Mouse (Mus musculus): ENCODE results near the gene Tex44. TPM values are rescaled to one million over a fixed set of nuclear protein-coding genes. Genes with fewer than 3 reads are reported as not detected.

Tex44 gene
- polyA plus RNA-seq, 1 experiment from 2014 or later = not detected

DNA sequence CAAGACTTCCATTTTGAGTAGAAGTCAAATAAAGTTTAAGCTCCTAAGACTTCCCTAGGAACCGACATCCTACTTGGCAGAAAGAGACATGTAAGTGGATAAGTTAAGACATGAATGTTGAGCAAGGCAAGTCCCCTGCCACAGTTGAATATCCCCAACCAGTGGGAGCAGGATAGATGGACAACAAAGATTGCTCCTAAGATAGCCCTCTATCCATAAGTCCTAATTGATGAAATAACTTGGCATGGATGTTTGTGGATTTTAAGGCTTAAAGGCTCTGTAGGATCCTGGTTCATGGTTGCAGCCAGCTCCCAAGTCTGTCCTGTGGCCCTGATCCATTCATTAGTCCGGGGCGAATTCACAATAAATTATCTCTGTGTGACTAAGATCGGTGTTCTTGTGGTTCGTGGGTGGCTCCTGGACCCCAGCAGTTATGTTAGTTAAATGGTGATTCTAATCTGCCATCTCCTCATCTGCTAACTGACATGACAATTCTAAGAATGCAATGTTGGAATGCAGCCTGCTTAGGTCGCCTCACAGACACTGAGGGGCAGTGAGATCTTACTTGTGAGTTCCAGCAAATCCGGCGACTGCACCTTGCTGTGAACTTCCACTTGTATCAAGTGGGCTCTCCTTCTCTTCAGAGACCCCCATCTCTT is 25.9 kb upstream of the Tex44 start:
- H3K9me3 ChIP-seq = no peaks in the 10 kb centered on the region

DNA sequence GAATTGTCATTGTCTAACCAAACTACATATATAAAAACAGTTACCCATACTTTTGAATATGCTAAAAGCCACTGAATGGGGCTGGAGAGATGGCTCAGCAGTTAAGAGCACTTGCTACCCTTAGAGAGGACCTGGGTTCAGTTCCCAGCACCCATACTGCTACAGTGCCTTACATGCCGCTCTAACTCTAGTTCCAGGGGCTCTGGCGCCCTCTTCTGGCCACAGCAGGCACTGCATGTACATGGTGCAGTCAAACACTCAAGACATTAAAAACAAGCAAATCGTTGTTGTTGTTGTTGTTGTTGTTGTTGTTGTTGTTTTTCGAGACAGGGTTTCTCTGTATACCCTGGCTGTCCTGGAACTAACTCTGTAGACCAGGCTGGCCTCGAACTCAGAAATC is 21.3 kb upstream of the Tex44 start:
- Histone ChIP-seq H3K4me1 (peaks cover 3% of the 10 kb centered on the region; the same call in 1 of the 2 replicates), H3K36me3 (no peaks in the 10 kb centered on the region), H3K4me2 (no peak overlapping the region), H3K27ac (no peak overlapping the region), H3K27me3 (no peaks in the 10 kb centered on the region), H3K9me3 (no peaks in the 10 kb centered on the region), H3K4me3 (no peak overlapping the region), H3K9ac (no peak overlapping the region)
- no peak for ATAC-seq (ENCODE audit: insufficient number of reproducible peaks, low FRiP score, low TSS enrichment, low read depth)
- WGBS = 62% methylated on average over 5 of the region's 5 CpGs

More for the DNA sequence above, 25.9 kb upstream of the Tex44 start:
- H3K27me3 ChIP-seq = no peaks in the 10 kb centered on the region
- WGBS = 62% methylated on average over 8 of the region's 8 CpGs
- no peak overlapping the region for H3K9ac ChIP-seq
- no peak overlapping the region for H3K4me3 ChIP-seq
- ATAC-seq (ENCODE audit: insufficient number of reproducible peaks, low FRiP score, low TSS enrichment, low read depth) = no peak
- no peaks in the 10 kb centered on the region for H3K36me3 ChIP-seq
- no peak overlapping the region for H3K27ac ChIP-seq
- no peak overlapping the region for H3K4me2 ChIP-seq
- H3K4me1 ChIP-seq = peaks cover 4% of the 10 kb centered on the region

DNA sequence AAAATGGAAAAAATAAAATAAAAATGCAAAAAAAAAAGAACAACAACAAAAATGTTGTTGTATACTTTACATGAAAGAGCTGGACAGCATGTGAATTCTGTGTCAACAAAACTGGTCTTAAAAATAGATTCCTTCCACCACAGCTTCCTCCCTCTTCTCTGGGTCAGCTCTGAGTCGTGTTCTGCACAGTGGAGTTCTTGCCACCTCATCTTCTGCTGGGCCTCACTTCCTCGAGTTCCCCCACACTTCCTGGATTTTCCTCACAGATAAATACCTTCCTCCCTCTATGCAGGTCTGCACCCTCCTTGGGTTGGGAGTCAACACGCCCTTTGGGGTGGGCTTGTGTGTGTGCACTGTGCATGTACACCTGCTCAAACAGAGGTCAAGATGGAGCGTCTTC is 19.8 kb upstream of the Tex44 start:
- WGBS = 71% methylated on average over 4 of the region's 4 CpGs
- H3K9ac ChIP-seq = no peak overlapping the region
- no peaks in the 10 kb centered on the region for H3K27me3 ChIP-seq
- 0 out of 2 replicates have a peak, but pooled peaks cover 3% of the 10 kb centered on the region for H3K4me1 ChIP-seq
- H3K9me3 ChIP-seq = no peaks in the 10 kb centered on the region
- no peak; the same call in 1 of the 2 replicates for ATAC-seq (ENCODE audit: insufficient number of reproducible peaks, low FRiP score, low TSS enrichment, low read depth)
- H3K4me2 ChIP-seq = no peak overlapping the region
- H3K4me3 ChIP-seq = no peak overlapping the region
- H3K36me3 ChIP-seq = no peaks in the 10 kb centered on the region
- H3K27ac ChIP-seq = no peak overlapping the region

DNA sequence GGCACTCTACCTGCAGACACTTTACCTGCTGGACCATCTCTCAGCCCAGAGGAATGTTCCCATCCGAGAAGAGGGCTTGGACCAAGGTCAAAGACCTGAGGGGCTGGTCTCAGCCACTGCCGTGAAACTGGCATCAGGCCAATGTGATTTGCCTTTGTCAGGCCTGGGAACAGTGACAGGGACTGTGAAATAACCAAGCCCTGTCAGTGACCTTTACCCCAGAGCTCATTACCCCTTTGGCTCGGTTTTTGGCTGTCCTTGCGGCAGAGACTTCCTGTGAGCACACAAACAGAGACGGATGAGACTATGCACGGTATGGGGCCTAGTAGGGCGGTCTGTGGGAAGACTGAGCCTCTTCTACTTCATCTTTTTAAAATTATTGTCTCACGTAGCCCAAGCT is 19.2 kb upstream of the Tex44 start:
- no peak for ATAC-seq (ENCODE audit: insufficient number of reproducible peaks, low FRiP score, low TSS enrichment, low read depth)
- no peaks in the 10 kb centered on the region for H3K36me3 ChIP-seq
- no peaks in the 10 kb centered on the region for H3K9me3 ChIP-seq
- H3K4me3 ChIP-seq = no peak overlapping the region
- H3K27ac ChIP-seq = no peak overlapping the region
- no peak overlapping the region for H3K4me2 ChIP-seq
- H3K4me1 ChIP-seq = 0 out of 2 replicates have a peak, but pooled peaks cover 3% of the 10 kb centered on the region
- H3K27me3 ChIP-seq = no peaks in the 10 kb centered on the region
- no peak overlapping the region for H3K9ac ChIP-seq
- WGBS = 67% methylated on average over 8 of the region's 8 CpGs

DNA sequence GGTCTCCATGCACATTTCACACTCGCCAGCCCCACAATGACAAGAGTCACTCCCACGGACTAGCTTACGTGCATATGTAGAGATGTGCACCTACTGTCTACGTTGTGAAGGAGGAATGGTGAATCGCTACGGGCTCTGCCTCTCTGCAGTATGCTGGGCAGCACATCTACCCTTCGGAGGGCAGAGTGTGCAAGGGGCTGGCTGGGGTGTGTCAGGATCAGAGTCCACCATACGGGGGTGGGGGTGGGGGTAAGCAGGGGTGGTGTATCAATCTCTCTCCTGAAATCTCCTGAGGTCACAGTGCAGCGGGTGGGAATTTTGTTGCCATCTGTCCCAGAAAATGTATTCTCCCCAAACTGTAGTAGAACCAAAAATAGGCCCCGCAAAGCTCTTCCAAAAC is 17.6 kb upstream of the Tex44 start:
- H3K4me1 ChIP-seq = 0 out of 2 replicates have a peak, but pooled peaks cover 3% of the 10 kb centered on the region
- no peaks in the 10 kb centered on the region for H3K36me3 ChIP-seq
- H3K4me3 ChIP-seq = no peak overlapping the region
- peak overlapping the region; percentile 18; the same call in 1 of the 2 replicates for H3K27ac ChIP-seq
- H3K27me3 ChIP-seq = no peaks in the 10 kb centered on the region
- H3K4me2 ChIP-seq = no peak overlapping the region
- 83% methylated on average over 10 of the region's 10 CpGs for WGBS
- H3K9me3 ChIP-seq = no peaks in the 10 kb centered on the region
- no peak overlapping the region for H3K9ac ChIP-seq
- no peak for ATAC-seq (ENCODE audit: insufficient number of reproducible peaks, low FRiP score, low TSS enrichment, low read depth)

DNA sequence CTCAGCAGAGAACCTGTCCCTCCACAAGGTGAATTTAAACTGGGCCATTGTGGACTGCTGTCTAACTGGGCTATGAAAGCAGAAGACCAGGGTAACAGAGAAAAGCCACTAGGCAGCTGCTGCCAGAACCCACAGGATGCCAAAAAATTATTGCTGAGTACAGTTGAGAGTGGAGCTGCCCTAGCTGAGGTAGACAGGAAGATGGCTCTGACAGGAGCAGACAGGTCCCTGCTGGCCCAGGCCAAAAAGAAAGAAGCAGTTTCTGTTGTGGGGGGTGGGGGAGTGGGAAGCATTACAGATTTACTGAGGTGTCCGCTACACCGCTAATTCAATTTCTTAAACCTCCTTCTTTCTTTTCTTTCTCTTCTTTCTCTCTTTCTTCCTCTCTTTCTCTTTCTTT is 16.7 kb upstream of the Tex44 start:
- Histone ChIP-seq H3K4me3 (no peak overlapping the region), H3K4me1 (0 out of 2 replicates have a peak, but pooled peaks cover 3% of the 10 kb centered on the region), H3K36me3 (no peaks in the 10 kb centered on the region), H3K9ac (no peak overlapping the region), H3K9me3 (no peaks in the 10 kb centered on the region), H3K27me3 (no peaks in the 10 kb centered on the region), H3K4me2 (no peak overlapping the region), H3K27ac (no peak overlapping the region)
- no peak for ATAC-seq (ENCODE audit: insufficient number of reproducible peaks, low FRiP score, low TSS enrichment, low read depth)
- WGBS = 84% methylated on average over 2 of the region's 2 CpGs

DNA sequence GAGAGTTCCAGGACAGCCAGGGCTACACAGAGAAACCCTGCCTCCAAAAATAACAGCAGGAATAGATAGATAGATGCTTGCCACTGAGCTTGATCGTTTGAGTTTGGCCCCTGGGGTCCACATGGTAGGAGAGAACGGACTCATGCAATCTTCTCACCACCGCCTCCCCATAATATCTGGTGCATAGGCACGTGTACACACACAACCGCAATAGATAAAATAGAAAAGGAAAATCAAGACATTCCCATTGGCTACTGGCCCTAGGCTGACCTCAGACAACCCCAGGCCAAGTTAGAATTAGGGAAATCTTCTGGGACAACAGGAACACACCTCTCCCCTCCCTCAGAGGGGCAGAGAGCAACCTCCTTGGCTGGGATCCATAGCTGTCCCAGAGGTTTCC is 11.4 kb upstream of the Tex44 start:
- WGBS = 83% methylated on average over 5 of the region's 5 CpGs
- Histone ChIP-seq H3K4me1 (no peaks in the 10 kb centered on the region), H3K4me3 (no peak overlapping the region), H3K27me3 (no peaks in the 10 kb centered on the region), H3K27ac (no peak overlapping the region), H3K9me3 (no peaks in the 10 kb centered on the region), H3K9ac (no peak overlapping the region), H3K36me3 (no peaks in the 10 kb centered on the region), H3K4me2 (no peak overlapping the region)
- no peak for ATAC-seq (ENCODE audit: insufficient number of reproducible peaks, low FRiP score, low TSS enrichment, low read depth)

DNA sequence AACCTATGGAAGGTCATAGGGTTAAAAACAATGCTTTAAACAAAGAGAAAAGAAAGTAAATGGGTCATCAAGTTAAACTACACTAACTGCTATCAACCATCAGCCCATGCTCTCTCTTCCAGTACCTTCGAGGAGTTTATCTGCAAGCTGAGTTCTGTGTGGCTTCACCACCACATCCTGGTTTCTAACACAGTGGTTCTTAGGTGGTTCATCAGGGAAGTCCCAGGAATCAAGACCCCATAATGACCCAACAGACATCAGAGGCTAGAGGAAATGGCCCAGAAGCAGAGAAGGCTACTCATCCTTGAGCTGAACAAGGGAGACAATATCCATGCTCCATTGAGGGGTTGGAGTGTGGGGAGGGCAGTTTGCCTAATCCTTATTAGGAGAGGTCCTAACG is 11.0 kb upstream of the Tex44 start:
- Histone ChIP-seq H3K36me3 (no peaks in the 10 kb centered on the region), H3K9me3 (no peaks in the 10 kb centered on the region), H3K9ac (no peak overlapping the region), H3K27ac (no peak overlapping the region), H3K4me1 (no peaks in the 10 kb centered on the region), H3K4me2 (no peak overlapping the region), H3K27me3 (no peaks in the 10 kb centered on the region), H3K4me3 (no peak overlapping the region)
- ATAC-seq (ENCODE audit: insufficient number of reproducible peaks, low FRiP score, low TSS enrichment, low read depth) = no peak
- 75% methylated on average over 2 of the region's 2 CpGs for WGBS

DNA sequence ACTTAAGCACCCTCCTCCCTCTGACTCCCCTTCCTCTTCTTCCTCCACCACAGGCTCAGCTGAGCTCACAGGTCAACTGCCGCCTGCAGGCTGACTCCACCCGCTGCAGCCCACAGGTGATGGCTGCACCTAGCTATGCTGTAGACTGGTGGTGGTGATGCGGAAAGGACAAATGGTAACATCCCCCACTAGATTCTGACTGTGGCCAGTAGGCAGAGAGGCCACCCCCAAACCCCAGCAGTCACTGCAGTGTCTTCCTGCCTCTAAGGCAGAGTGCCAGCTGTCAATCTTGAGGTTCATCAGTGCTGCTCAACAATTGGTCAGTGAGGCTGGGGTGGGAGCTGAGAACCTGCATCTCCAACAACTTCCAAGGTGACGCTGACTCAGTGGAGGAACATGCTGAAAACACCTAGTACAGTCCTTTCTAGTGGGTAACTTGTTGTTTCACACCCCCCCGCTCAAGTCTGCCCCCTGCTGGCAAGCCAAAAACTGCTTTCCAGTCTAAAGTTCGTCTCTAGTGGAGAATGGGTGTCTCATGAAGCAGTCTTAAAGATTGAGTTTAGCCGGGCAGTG is 10.4 kb upstream of the Tex44 start:
- no peaks in the 10 kb centered on the region for H3K36me3 ChIP-seq
- no peak for ATAC-seq (ENCODE audit: insufficient number of reproducible peaks, low FRiP score, low TSS enrichment, low read depth)
- H3K27me3 ChIP-seq = no peaks in the 10 kb centered on the region
- no peak overlapping the region for H3K27ac ChIP-seq
- H3K4me2 ChIP-seq = no peak overlapping the region
- 61% methylated on average over 7 of the region's 7 CpGs for WGBS
- H3K9me3 ChIP-seq = no peaks in the 10 kb centered on the region
- H3K4me3 ChIP-seq = no peak overlapping the region
- no peak overlapping the region for H3K9ac ChIP-seq
- peaks cover 1% of the 10 kb centered on the region; the same call in 1 of the 2 replicates for H3K4me1 ChIP-seq

DNA sequence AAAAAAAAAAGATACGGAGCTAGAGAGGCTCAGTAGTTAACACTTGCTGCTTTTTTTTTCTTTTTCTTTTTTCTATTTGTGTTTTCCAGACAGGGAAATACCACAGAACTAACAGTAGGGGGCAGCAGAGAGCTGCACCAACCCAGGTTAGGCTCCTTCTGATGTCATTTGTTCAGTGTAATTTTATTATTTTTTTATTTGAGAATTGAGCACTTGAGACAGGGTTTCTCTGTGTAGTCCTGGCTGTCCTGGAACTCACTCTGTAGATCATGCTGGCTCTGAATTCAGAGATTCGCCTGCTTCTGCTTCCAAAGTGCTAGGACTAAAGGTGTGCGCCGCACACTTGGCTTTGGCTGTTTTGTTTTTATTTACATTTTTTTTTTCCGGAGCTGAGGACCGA is 9.8 kb upstream of the Tex44 start:
- Histone ChIP-seq H3K4me3 (no peak overlapping the region), H3K27ac (no peak overlapping the region), H3K4me1 (peaks cover 7% of the 10 kb centered on the region; the same call in 1 of the 2 replicates), H3K9ac (no peak overlapping the region), H3K27me3 (no peaks in the 10 kb centered on the region), H3K4me2 (no peak overlapping the region), H3K36me3 (no peaks in the 10 kb centered on the region), H3K9me3 (no peaks in the 10 kb centered on the region)
- ATAC-seq (ENCODE audit: insufficient number of reproducible peaks, low FRiP score, low TSS enrichment, low read depth) = no peak
- WGBS = 67% methylated on average over 6 of the region's 6 CpGs

DNA sequence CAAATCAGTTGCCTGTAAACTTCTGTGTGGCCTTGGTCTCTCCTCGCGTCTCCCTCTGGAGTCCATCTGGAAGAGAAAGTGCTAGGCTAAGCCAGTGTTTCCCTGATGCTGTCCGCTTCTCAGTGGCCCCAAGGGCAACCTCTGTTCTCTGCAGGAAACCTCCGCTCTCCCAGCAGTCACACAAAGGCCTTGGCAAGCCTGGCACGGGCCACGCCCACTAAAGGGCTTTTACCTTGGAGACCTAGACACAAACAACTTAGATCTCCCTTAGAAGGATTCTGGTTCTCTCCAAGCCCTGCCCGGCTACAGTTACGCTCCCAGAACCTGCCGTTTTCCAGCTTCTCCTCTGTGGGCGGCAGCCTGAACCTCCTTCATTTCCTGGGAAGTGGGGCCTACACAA is 5.1 kb upstream of the Tex44 start:
- no peak overlapping the region for H3K9ac ChIP-seq
- ATAC-seq (ENCODE audit: insufficient number of reproducible peaks, low FRiP score, low TSS enrichment, low read depth) = no peak
- H3K4me2 ChIP-seq = no peak overlapping the region
- no peaks in the 10 kb centered on the region for H3K27me3 ChIP-seq
- 31% methylated on average over 10 of the region's 10 CpGs for WGBS
- H3K4me1 ChIP-seq = peaks cover 11% of the 10 kb centered on the region; the same call in 1 of the 2 replicates
- H3K36me3 ChIP-seq = no peaks in the 10 kb centered on the region
- H3K27ac ChIP-seq = peak overlapping the region; percentile 43
- H3K4me3 ChIP-seq = no peak overlapping the region
- H3K9me3 ChIP-seq = no peaks in the 10 kb centered on the region

DNA sequence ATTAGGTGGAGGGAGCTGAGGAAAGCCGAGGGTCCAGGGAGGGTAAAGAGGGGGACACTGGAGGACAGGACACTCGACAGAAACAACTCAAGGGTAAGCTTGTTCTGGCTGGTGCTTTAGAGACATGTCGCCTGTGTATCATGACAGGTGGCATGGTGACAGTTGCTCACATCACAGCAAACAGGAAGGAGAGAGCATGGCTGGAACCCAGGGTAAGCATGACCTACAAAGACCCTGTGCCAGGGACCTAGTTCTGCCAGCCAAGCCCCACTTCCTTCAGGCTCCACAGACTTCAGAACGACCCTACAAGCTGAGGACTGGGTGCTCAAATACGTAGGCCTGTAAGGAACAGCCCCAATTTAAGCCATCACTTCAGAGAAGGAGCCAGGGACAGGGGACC is 2.2 kb upstream of the Tex44 start:
- 71% methylated on average over 5 of the region's 5 CpGs for WGBS
- no peak for ATAC-seq (ENCODE audit: insufficient number of reproducible peaks, low FRiP score, low TSS enrichment, low read depth)
- H3K27ac ChIP-seq = no peak overlapping the region
- H3K27me3 ChIP-seq = no peaks in the 10 kb centered on the region
- no peaks in the 10 kb centered on the region for H3K36me3 ChIP-seq
- no peak overlapping the region for H3K4me2 ChIP-seq
- no peak overlapping the region for H3K9ac ChIP-seq
- peaks cover 11% of the 10 kb centered on the region; the same call in 1 of the 2 replicates for H3K4me1 ChIP-seq
- no peaks in the 10 kb centered on the region for H3K9me3 ChIP-seq
- no peak overlapping the region for H3K4me3 ChIP-seq

Measured in limb, embryonic 15.5 days (tissue).